Mouse (Mus musculus) right cerebral cortex, postnatal 14 days (tissue): ENCODE data around the gene Sh3rf1.
A peak's percentile ranks its signal among the peaks of the same experiment; 100 is the strongest.

Experiments
- DNase-seq: peaks from one replicate; pipeline ENCODE4 v3.0.0; 2022

Gene Sh3rf1

DNA sequence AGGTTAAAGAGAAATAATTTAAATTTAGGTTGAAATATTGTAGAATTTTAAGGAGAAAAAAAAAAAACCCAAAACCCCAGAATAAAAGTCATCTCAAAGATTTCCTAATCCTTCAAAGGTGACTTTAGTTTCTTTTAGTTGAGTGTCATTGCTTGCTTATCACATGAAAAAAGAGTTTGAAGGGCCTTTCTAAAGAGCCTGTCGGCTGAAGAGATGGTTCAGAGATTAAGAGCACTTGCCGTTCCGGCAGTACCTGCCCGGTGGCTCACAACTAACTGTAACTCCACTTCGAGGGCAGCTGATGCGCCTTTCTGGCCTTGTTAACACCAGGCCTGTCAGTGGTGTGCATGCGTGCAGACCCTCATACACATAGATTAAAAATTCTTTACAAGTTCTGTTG lies 41.2 kb downstream of the Sh3rf1 start:
- no peak for DNase-seq

- peak; percentile 52 for DNase-seq
Measured at GRCm38 (mm10) chr8:61265390-61265789, 41.7 kb downstream of the Sh3rf1 start.

DNA sequence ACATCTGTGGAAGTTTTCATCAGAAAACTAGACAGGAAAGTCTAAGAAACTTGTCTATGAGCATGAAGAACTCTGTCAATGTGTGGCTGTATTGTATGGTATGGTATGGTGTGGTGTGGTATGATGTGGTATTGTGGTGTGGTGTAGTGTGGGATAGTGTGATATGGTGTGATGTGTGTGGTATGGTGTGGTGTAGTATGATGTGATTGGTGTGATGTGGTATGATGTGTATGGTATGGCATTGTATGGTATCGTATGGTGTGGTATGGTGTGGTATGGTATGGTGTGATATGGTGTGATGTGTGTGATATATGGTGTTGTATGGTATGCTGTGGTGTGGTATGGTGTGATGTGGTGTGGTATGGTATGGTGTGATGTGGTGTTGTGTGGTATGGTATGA lies 43.4 kb downstream of the Sh3rf1 start:
- no peak for DNase-seq

- no peak for DNase-seq
Measured at GRCm38 (mm10) chr8:61267692-61268091, 44.0 kb downstream of the Sh3rf1 start.

DNA sequence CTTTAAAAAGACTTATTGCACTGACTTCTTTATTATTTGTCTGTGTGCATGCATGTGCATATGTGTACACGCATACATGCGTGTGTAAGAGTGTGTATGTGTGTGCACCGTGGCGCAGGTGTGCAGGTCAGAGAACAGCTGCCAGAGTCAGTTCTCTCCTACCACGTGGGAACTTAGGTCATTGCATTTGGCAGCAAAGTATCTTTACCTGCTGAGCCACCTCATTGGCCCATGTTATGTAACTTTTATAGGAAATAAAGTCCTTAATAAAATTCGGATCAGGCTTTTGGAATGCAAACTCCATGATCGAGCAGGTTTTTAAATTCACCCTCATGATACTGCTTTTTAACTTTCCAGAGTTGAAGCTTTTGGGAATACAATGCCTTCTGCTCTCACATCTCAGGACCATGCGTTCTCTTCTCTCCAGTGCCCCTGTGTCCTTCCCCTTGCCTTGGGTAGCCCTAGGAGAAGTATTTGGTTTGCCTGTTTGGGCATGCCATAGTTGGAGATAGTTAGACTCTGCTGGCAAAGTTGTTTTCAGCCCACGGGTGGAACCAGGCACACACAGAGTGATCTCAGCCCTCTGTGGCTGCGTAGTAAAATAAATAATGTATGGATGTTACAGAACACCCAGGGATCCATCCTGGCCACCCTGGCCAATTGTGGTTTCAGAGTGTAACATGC lies 44.7 kb downstream of the Sh3rf1 start:
- no peak for DNase-seq

GRCm38 (mm10) chr8:61270016-61270415 lies 46.3 kb downstream of the Sh3rf1 start:
- no peak for DNase-seq

GRCm38 (mm10) chr8:61270541-61270940 lies 46.9 kb downstream of the Sh3rf1 start:
- no peak for DNase-seq

- no peak for DNase-seq
Measured at GRCm38 (mm10) chr8:61270961-61271360, 47.3 kb downstream of the Sh3rf1 start.

DNA sequence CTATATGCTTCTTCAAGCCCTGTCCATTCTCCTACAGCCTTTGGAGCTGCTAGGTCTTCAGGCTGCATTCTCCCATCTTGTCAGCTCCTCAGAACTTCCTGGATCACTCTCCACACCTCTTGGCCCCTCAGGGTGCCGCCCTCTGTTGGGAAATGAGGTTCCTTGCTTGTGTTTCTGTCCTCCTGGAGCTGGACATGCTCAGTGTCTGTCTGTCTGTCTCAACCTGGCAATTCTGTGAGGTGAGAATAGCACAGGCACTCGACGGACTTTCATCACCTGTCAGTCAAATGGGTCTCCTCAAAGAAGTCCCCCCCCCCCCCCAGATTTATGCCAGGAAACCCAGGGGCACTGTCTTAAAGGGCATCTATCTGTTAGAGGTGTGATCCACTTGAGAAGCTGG lies 49.2 kb downstream of the Sh3rf1 start:
- no peak for DNase-seq

DNA sequence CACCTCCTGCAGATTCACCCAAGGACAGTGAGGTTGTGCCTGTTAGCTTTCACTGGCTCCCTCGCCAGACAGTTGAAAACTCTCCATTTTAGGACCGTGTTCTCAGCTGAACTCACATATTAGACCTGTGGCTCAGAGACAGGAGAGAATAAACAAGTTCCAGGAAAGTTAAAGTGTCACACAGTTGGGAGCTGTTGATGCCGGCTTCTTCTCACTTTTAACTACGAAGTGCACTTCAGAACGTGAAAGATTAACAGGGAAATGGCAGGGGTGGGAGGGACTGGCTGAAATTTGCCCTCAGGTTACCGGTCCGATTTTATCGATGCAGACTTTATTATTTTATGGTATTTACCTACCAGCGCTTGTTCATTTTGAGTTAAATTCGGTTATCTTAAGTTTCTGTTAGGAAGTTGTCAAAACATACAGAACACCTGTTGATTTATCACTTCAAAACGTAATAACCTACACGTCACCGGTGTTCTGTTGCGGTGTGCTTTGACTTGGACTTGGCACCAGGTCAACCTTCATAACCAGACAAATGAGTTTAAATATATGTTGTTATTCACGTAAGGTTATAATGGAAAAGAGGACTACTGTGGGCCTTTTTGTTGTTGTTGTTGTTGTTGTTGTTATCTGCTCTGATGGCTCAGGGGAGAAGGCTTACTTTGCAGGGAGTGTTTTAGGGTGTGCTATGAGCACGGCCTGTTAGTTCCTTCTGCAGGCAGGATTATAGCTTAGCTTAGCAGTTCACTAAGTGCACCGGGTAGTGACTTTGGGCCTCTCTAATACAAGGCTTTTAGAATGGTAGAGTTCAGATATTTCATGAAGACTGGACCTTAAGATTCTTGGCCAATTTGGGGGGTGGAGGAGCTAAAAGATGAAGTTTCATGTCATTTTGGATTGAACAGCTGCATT lies 49.9 kb downstream of the Sh3rf1 start:
- DNase-seq: no peak

- no peak for DNase-seq
Measured at GRCm38 (mm10) chr8:61274602-61275462, 51.2 kb downstream of the Sh3rf1 start.

- no peak for DNase-seq
Measured at GRCm38 (mm10) chr8:61275463-61276356, 52.0 kb downstream of the Sh3rf1 start.

DNA sequence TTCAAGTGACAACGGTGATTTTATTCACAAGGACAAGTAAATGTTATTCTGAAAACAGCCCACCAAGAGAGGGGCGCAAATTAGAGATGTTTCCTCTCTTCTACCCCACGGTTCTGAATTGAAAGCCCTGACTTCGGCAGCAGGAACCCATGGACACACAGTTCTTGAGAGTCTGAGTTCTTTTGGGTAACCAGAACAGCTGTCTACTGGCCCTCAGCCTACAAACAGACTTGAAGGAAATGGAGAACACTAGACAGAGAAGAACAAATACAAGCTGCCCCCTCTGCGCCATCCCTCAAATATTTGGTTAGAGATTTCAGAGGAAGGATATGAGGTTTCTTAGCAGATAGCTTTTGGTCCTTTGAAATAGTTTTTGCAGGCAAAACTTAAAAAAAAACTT lies 52.7 kb downstream of the Sh3rf1 start:
- no peak for DNase-seq

DNA sequence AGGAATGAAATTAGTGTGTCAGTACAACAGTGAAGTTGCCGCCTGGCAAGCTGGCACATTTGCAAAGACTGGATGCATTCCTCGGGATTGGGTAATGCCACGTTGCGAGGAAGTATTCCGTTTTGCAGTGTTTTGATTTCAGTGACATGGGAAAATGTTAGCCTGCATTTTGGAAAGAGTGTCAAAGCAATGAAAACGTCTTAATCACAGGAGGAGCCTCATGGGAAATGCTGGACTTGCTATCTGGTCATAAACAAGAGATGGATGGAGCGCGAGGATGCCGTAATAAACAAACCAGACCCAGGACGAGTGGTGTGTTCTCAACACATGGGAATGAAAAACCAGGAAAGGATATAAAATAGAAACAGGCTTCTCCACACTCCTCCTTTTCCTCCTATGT lies 55.4 kb downstream of the Sh3rf1 start:
- no peak for DNase-seq

GRCm38 (mm10) chr8:61282303-61283168 lies 58.9 kb downstream of the Sh3rf1 start:
- DNase-seq: no peak

DNA sequence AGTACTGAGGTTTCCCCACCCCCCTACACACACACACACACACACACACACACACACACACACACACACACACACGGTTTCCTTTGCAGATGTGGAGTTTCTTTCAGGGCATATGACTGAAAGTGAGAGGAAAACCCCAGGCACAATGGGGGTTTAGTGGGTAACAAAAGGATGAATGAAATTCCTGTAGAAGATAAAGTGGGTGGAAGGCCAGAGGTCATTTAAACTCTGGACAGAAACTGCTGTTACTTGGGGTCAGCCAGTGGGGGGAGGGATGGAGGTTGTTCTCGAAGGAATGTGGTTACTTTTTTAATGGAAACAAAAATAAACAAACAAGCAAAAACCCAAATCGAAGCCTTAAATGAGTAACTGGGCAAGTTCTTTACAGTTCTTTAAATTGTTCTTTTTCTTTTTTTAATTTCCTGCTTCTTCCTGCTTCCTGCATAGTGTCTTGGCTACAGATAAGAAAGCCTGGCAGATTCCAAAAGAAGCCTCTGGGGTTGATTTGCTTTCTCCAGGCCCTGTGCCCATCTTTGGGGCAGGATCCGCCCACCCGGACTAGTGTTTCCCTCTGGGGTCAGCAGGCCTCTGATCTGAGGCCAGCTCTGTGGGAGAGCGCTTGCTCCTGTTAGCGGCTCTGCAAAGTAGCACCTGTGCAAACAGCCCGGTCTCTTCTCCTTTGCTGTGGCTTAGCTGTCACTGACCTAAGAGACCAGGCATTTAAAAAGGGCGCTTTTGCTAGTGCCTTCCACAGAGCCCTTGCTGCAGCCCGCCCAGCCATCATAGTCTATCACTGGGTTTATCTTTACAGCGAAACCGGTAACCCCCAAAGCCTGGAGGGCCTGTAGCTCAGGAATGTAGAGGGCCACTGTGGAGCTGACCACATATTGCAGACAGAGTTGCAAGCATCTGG lies 59.8 kb downstream of the Sh3rf1 start:
- no peak for DNase-seq

DNA sequence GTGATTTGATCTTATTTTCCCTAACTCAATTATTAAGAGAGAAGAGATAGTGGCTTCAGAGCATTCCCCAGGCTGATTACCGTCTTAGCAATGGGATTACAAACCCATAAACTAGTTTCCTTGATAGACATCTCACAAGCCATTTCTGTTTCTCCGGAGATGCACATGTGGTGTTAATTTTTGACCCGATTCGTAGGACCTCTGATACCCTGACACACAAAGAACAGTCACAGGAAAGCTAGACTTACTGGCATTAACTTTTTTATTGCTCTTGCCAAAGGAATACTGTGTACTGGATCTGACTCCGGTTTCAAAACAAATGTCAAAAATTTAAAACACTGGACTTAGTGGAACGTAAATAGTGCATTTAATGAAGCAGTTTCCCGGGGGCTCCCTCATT lies 62.2 kb downstream of the Sh3rf1 start:
- no peak for DNase-seq

- DNase-seq: no peak
Measured at GRCm38 (mm10) chr8:61286394-61286793, 62.7 kb downstream of the Sh3rf1 start.

- no peak for DNase-seq
Measured at GRCm38 (mm10) chr8:61286795-61287385, 63.2 kb downstream of the Sh3rf1 start.
